In genomic region chr9:60220431-60220830, GRCm38 (mm10) we compare ENCODE assay signal across 27 mouse cellular contexts.
A peak's percentile ranks its signal among the peaks of the same experiment; 100 is the strongest.
DNase-seq lines count a peak whose midpoint lies in the region; ATAC-seq lines count a peak whose summit lies in the region.
"Had no signal": no experiment of that assay in that cellular context is flagged by ENCODE, and none has a peak within 500 bp of the region (broad histone marks: within the 10 kb centered on the region; RNA-seq: fewer than 3 reads in every experiment).

No protein-coding gene starts in this region.

- H3K9ac ChIP-seq in forebrain, embryonic 11.5 days (ENCODE audit: low read length), result no peak overlapping the region
- H3K9ac ChIP-seq in forebrain, embryonic 16.5 days (replicated peaks; ENCODE audit: low read depth, low read length), result no peak overlapping the region
- no peak overlapping the region for H3K9ac ChIP-seq in embryonic facial prominence, embryonic 14.5 days (ENCODE audit: low read depth, low read length)
- no peak overlapping the region for H3K9ac ChIP-seq in limb, embryonic 12.5 days (replicated peaks)
- no peak overlapping the region for H3K9ac ChIP-seq in kidney, embryonic 14.5 days (ENCODE audit: low read depth, low read length)
- H3K9ac ChIP-seq: embryonic facial prominence, embryonic 12.5 days; embryonic facial prominence, embryonic 15.5 days; forebrain, embryonic 13.5 days; forebrain, embryonic 15.5 days had no signal

- H3K4me2 ChIP-seq in forebrain, embryonic 11.5 days (ENCODE audit: low read depth, low read length, severe bottlenecking), result no peak overlapping the region
- no peak overlapping the region for H3K4me2 ChIP-seq in forebrain, embryonic 16.5 days (ENCODE audit: low read length)
- no peak overlapping the region for H3K4me2 ChIP-seq in embryonic facial prominence, embryonic 14.5 days (ENCODE audit: low read depth, low read length)
- H3K4me2 ChIP-seq in limb, embryonic 12.5 days, result no peak overlapping the region
- no peak overlapping the region for H3K4me2 ChIP-seq in kidney, embryonic 14.5 days (replicated peaks; ENCODE audit: low read depth, low read length)
- H3K4me2 ChIP-seq: embryonic facial prominence, embryonic 12.5 days; embryonic facial prominence, embryonic 15.5 days; forebrain, embryonic 13.5 days; forebrain, embryonic 15.5 days had no signal

- no peaks in the 10 kb centered on the region for H3K27me3 ChIP-seq in forebrain, embryonic 11.5 days (ENCODE audit: control insufficient read depth, insufficient read depth, low read length)
- H3K27me3 ChIP-seq in forebrain, embryonic 16.5 days (replicated peaks; ENCODE audit: control insufficient read depth, insufficient read depth, low read length), result no peaks in the 10 kb centered on the region
- peaks cover 8% of the 10 kb centered on the region; the same call in 1 of the 2 replicates for H3K27me3 ChIP-seq in embryonic facial prominence, embryonic 10.5 days (replicated peaks; ENCODE audit: low read depth, poor library complexity, severe bottlenecking)
- no peaks in the 10 kb centered on the region for H3K27me3 ChIP-seq in embryonic facial prominence, embryonic 14.5 days (replicated peaks; ENCODE audit: control insufficient read depth, insufficient read depth, low read length)
- H3K27me3 ChIP-seq in limb, embryonic 12.5 days, result no peaks in the 10 kb centered on the region
- no peaks in the 10 kb centered on the region for H3K27me3 ChIP-seq in kidney, embryonic 14.5 days (ENCODE audit: control insufficient read depth, insufficient read depth, low read length)
- H3K27me3 ChIP-seq: CH12.LX; embryonic facial prominence, embryonic 12.5 days; embryonic facial prominence, embryonic 15.5 days; forebrain, embryonic 13.5 days; forebrain, embryonic 15.5 days; Patski had no signal

- no peaks in the 10 kb centered on the region for H3K9me3 ChIP-seq in forebrain, embryonic 11.5 days (ENCODE audit: control insufficient read depth, low read length)
- H3K9me3 ChIP-seq in forebrain, embryonic 16.5 days (ENCODE audit: control insufficient read depth, low read length), result no peaks in the 10 kb centered on the region
- H3K9me3 ChIP-seq in embryonic facial prominence, embryonic 10.5 days, result no peaks in the 10 kb centered on the region
- H3K9me3 ChIP-seq in embryonic facial prominence, embryonic 14.5 days (ENCODE audit: control insufficient read depth, low read length), result no peaks in the 10 kb centered on the region
- H3K9me3 ChIP-seq in limb, embryonic 12.5 days, result no peaks in the 10 kb centered on the region
- H3K9me3 ChIP-seq in kidney, embryonic 14.5 days (ENCODE audit: control insufficient read depth, low read length), result no peaks in the 10 kb centered on the region
- H3K9me3 ChIP-seq: embryonic facial prominence, embryonic 12.5 days; embryonic facial prominence, embryonic 15.5 days; forebrain, embryonic 10.5 days; forebrain, embryonic 13.5 days; forebrain, embryonic 15.5 days; G1E had no signal

- peak; percentile 30 for DNase-seq in forebrain, embryonic 11.5 days (ENCODE audit: low spot score)
- DNase-seq in embryonic facial prominence, embryonic 10.5 days (ENCODE audit: low spot score), result no peak
- peak; percentile 63 for DNase-seq in embryonic facial prominence, embryonic 14.5 days (ENCODE audit: low spot score)
- DNase-seq in thymus, postnatal 14 days, result no peak
- DNase-seq: adrenal gland, adult 8-10 months; adrenal gland, postnatal 14 days; adrenal gland, postnatal 36 days; B cell, adult 2 months; cerebellum, adult 11-12 months; cerebellum, adult 2 months; cerebellum, adult 9-10 months; cerebellum, postnatal 10 days; cerebellum, postnatal 25 days had no signal

- H3K36me3 ChIP-seq in forebrain, embryonic 11.5 days (ENCODE audit: control insufficient read depth, insufficient read depth, low read length), result no peaks in the 10 kb centered on the region
- H3K36me3 ChIP-seq in forebrain, embryonic 16.5 days (ENCODE audit: control insufficient read depth, insufficient read depth), result no peaks in the 10 kb centered on the region
- no peaks in the 10 kb centered on the region for H3K36me3 ChIP-seq in embryonic facial prominence, embryonic 10.5 days (replicated peaks)
- H3K36me3 ChIP-seq in embryonic facial prominence, embryonic 14.5 days (ENCODE audit: control insufficient read depth, insufficient read depth, low read length), result no peaks in the 10 kb centered on the region
- H3K36me3 ChIP-seq in limb, embryonic 12.5 days, result no peaks in the 10 kb centered on the region
- no peaks in the 10 kb centered on the region for H3K36me3 ChIP-seq in kidney, embryonic 14.5 days (ENCODE audit: control insufficient read depth, insufficient read depth, low read length)
- H3K36me3 ChIP-seq: embryonic facial prominence, embryonic 12.5 days; embryonic facial prominence, embryonic 15.5 days; forebrain, embryonic 10.5 days; forebrain, embryonic 15.5 days; G1E had no signal

- no peak overlapping the region for H3K27ac ChIP-seq in forebrain, embryonic 11.5 days (ENCODE audit: low read depth, low read length)
- H3K27ac ChIP-seq in forebrain, embryonic 16.5 days (ENCODE audit: low read length), result no peak overlapping the region
- 0 out of 2 replicates have a peak overlapping the region, but pooled peaks have one; percentile 3 for H3K27ac ChIP-seq in embryonic facial prominence, embryonic 10.5 days (replicated peaks)
- no peak overlapping the region for H3K27ac ChIP-seq in embryonic facial prominence, embryonic 14.5 days (replicated peaks; ENCODE audit: low read depth, low read length)
- H3K27ac ChIP-seq in limb, embryonic 12.5 days, result peak overlapping the region; percentile 23; the same call in 1 of the 2 replicates
- no peak overlapping the region for H3K27ac ChIP-seq in kidney, embryonic 14.5 days (ENCODE audit: low read depth, low read length)
- H3K27ac ChIP-seq: embryonic facial prominence, embryonic 12.5 days; embryonic facial prominence, embryonic 15.5 days; forebrain, embryonic 13.5 days; forebrain, embryonic 15.5 days had no signal

- no peaks in the 10 kb centered on the region; the same call in 1 of the 2 replicates for H3K4me1 ChIP-seq in forebrain, embryonic 11.5 days (replicated peaks; ENCODE audit: control insufficient read depth, insufficient read depth, low read length)
- H3K4me1 ChIP-seq in forebrain, embryonic 16.5 days (replicated peaks; ENCODE audit: control insufficient read depth, insufficient read depth, low read length), result peaks cover 10% of the 10 kb centered on the region; the same call in 1 of the 2 replicates
- peaks cover 43% of the 10 kb centered on the region for H3K4me1 ChIP-seq in embryonic facial prominence, embryonic 10.5 days
- peaks cover 9% of the 10 kb centered on the region; the same call in 1 of the 2 replicates for H3K4me1 ChIP-seq in embryonic facial prominence, embryonic 14.5 days (ENCODE audit: control insufficient read depth, insufficient read depth, low read length)
- H3K4me1 ChIP-seq in limb, embryonic 12.5 days (replicated peaks), result peaks cover 44% of the 10 kb centered on the region
- H3K4me1 ChIP-seq in kidney, embryonic 14.5 days (ENCODE audit: control insufficient read depth, insufficient read depth, low read length), result 0 out of 2 replicates have a peak, but pooled peaks cover 5% of the 10 kb centered on the region

- no peak for ATAC-seq in forebrain, embryonic 11.5 days (replicated peaks; ENCODE audit: low FRiP score)
- ATAC-seq in forebrain, embryonic 16.5 days, result no peak
- ATAC-seq in embryonic facial prominence, embryonic 14.5 days (ENCODE audit: low read depth), result no peak
- ATAC-seq in limb, embryonic 12.5 days (ENCODE audit: insufficient number of reproducible peaks, insufficient read depth, low FRiP score, low TSS enrichment, low read depth), result no peak
- ATAC-seq in kidney, embryonic 14.5 days (ENCODE audit: low FRiP score, low TSS enrichment), result no peak
- ATAC-seq: activated CD4-positive, CD25-positive, alpha-beta regulatory T cell, adult 4 months; CD4-positive, CD25-positive, alpha-beta regulatory T cell, adult 4 months; forebrain, embryonic 13.5 days; forebrain, embryonic 15.5 days; Patski had no signal

- no peak overlapping the region for H3K4me3 ChIP-seq in forebrain, embryonic 11.5 days (ENCODE audit: low read depth, low read length)
- H3K4me3 ChIP-seq in forebrain, embryonic 16.5 days (replicated peaks; ENCODE audit: low read length), result no peak overlapping the region
- H3K4me3 ChIP-seq in embryonic facial prominence, embryonic 10.5 days, result no peak overlapping the region
- H3K4me3 ChIP-seq in embryonic facial prominence, embryonic 14.5 days (ENCODE audit: low read depth, low read length), result no peak overlapping the region
- no peak overlapping the region for H3K4me3 ChIP-seq in limb, embryonic 12.5 days (replicated peaks)
- no peak overlapping the region for H3K4me3 ChIP-seq in kidney, embryonic 14.5 days (ENCODE audit: low read length)
- H3K4me3 ChIP-seq: embryonic facial prominence, embryonic 12.5 days; embryonic facial prominence, embryonic 15.5 days; erythroblast, embryonic 14.5 days; forebrain, embryonic 10.5 days; forebrain, embryonic 13.5 days; forebrain, embryonic 15.5 days had no signal

- 88% methylated on average over 2 of the region's 2 CpGs for WGBS in forebrain, embryonic 11.5 days
- 98% methylated on average over 2 of the region's 2 CpGs for WGBS in forebrain, embryonic 16.5 days
- WGBS in embryonic facial prominence, embryonic 10.5 days, result 67% methylated on average over 2 of the region's 2 CpGs
- 37% methylated on average over 2 of the region's 2 CpGs for WGBS in embryonic facial prominence, embryonic 14.5 days
- 47% methylated on average over 2 of the region's 2 CpGs for WGBS in limb, embryonic 12.5 days
- 95% methylated on average over 2 of the region's 2 CpGs for WGBS in kidney, embryonic 14.5 days

Comparison
In these comparisons a context has a peak if more than half of its experiments do, and no peak if none do; other contexts are left out.
1. DNase-seq: peak in forebrain, embryonic 11.5 days (single experiment) and embryonic facial prominence, embryonic 14.5 days (single experiment); none in embryonic facial prominence, embryonic 10.5 days (single experiment) and thymus, postnatal 14 days (single experiment).
2. H3K27ac ChIP-seq: peak in embryonic facial prominence, embryonic 10.5 days (single experiment) and limb, embryonic 12.5 days (single experiment); none in forebrain, embryonic 11.5 days (single experiment), forebrain, embryonic 16.5 days (single experiment), embryonic facial prominence, embryonic 14.5 days (single experiment) and kidney, embryonic 14.5 days (single experiment).